Mouse (Mus musculus) ES-E14 (cell line): Measurements from ENCODE around the gene Tnpo1. TPM values are rescaled to one million over a fixed set of nuclear protein-coding genes. Genes with fewer than 3 reads are reported as not detected.

Source experiments
- DNase-seq: peaks from one replicate; pipeline ENCODE4 v3.0.0-alpha.2; 2013; ENCODE audit warnings: low read depth, low spot score
- H3K27ac ChIP-seq: 2 replicates; pipeline ENCODE4 v1.5.1; 2012; ENCODE audit warnings: low read depth, mild to moderate bottlenecking, low read length, moderate library complexity, mixed read lengths; ENCODE audit not compliant: poor library complexity, insufficient read depth, severe bottlenecking
- H3K36me3 ChIP-seq: 2 replicates; pipeline ENCODE4 v1.6.1; 2012; ENCODE audit warnings: mild to moderate bottlenecking, low read length, moderate library complexity, mixed read lengths; ENCODE audit not compliant: control insufficient read depth, poor library complexity, insufficient read depth, severe bottlenecking
- H3K4me1 ChIP-seq, 2 experiments: fragments of 150-350 bp in 1 of 2; sonication (generic) in 1 of 2; 2 replicates each; pipeline ENCODE4 v1.6.1; 2012; ENCODE audit warnings: low read length in 2 of 2, mild to moderate bottlenecking in 1 of 2, mixed read lengths in 1 of 2; ENCODE audit not compliant: control insufficient read depth in 2 of 2, insufficient read depth in 2 of 2, poor library complexity in 1 of 2
- H3K4me3 ChIP-seq, 2 experiments: fragments of 150-350 bp in 1 of 2; sonication (generic) in 1 of 2; 2 replicates each; pipeline ENCODE4 v1.5.1; 2012; ENCODE audit warnings: low read length in 2 of 2, low read depth in 1 of 2, mild to moderate bottlenecking in 1 of 2, mixed read lengths in 1 of 2; ENCODE audit not compliant: insufficient read depth in 1 of 2, poor library complexity in 1 of 2, severe bottlenecking in 1 of 2
- H3K9ac ChIP-seq: 2 replicates; pipeline ENCODE4 v1.6.1; 2012; ENCODE audit warnings: low read depth, mild to moderate bottlenecking, low read length, mixed read lengths; ENCODE audit not compliant: poor library complexity, insufficient read depth, severe bottlenecking
- H3K9me3 ChIP-seq: fragments of 150-350 bp; sonication (generic); 2 replicates; pipeline ENCODE4 v1.6.1; 2012; ENCODE audit warnings: low read depth, mild to moderate bottlenecking, low read length; ENCODE audit not compliant: control insufficient read depth, insufficient read depth
- CHD2 ChIP-seq: IDR thresholded peaks from 2 replicates; pipeline ENCODE4 v1.6.1; 2014; ENCODE audit warnings: mild to moderate bottlenecking, low read depth, low read length, inconsistent platforms
- HCFC1 ChIP-seq: IDR thresholded peaks from 2 replicates; pipeline ENCODE4 v1.6.1; 2012; ENCODE audit warnings: low read length, inconsistent platforms, borderline replicate concordance; ENCODE audit not compliant: insufficient read depth
- MAFK ChIP-seq: IDR thresholded peaks from 2 replicates; pipeline ENCODE4 v1.6.1; 2014; ENCODE audit warnings: mild to moderate bottlenecking, low read depth, low read length, inconsistent platforms; ENCODE audit not compliant: insufficient read depth
- ZC3H11A ChIP-seq: IDR thresholded peaks from 2 replicates; pipeline ENCODE4 v1.6.1; 2012; ENCODE audit warnings: low read depth, mild to moderate bottlenecking, inconsistent platforms, low read length, borderline replicate concordance
- ZNF384 ChIP-seq: IDR thresholded peaks from 2 replicates; pipeline ENCODE4 v1.6.1; 2012; ENCODE audit warnings: low read depth, low read length, inconsistent platforms
- in situ Hi-C, 2 experiments: fragments of 600-800 bp; cut with MboI; formaldehyde crosslinking; loops; one replicate each; pipeline ENCODE4 v1.15.1; 2025; ENCODE audit warnings: low sequenced_read_pairs in 2 of 2, inconsistent platforms in 1 of 2; ENCODE audit not compliant: unreplicated experiment in 2 of 2
- total RNA-seq: library from RNA; depleted of rRNA; stranded (reverse); fragments of 300-350 nt; gene quantifications from 2 replicates; pipeline ENCODE4 v1.2.3, GENCODE M21; 2012

Gene Tnpo1
- total RNA-seq, 1 experiment = 148 TPM

- Histone ChIP-seq H3K4me3 (no peak overlapping the region), H3K9ac (no peak overlapping the region), H3K4me1 (no peaks in the 10 kb centered on the region; a peak in 1 of 4 replicates), H3K9me3 (no peaks in the 10 kb centered on the region), H3K36me3 (no peaks in the 10 kb centered on the region), H3K27ac (no peak overlapping the region)
- DNase-seq = no peak
- in situ Hi-C loops = no loop called here
- TF ChIP-seq ZNF384 (no peak), ZC3H11A (no peak), MAFK (no peak), HCFC1 (no peak), CHD2 (no peak)
These were observed 40.4 kb upstream of the Tnpo1 start for GRCm38 (mm10) chr13:98966583-98966982.

GRCm38 (mm10) chr13:98963612-98964011, 37.4 kb upstream of the Tnpo1 start:
- Histone ChIP-seq H3K4me3 (no peak overlapping the region), H3K27ac (no peak overlapping the region), H3K9me3 (no peaks in the 10 kb centered on the region), H3K9ac (no peak overlapping the region), H3K36me3 (no peaks in the 10 kb centered on the region), H3K4me1 (no peaks in the 10 kb centered on the region)
- in situ Hi-C loops = no loop called here
- peak; percentile 64; the same call in 1 of the 2 replicates for TF ChIP-seq MAFK
- TF ChIP-seq HCFC1 = no peak
- no peak for TF ChIP-seq ZC3H11A
- no peak for DNase-seq

- Histone ChIP-seq H3K9me3 (no peaks in the 10 kb centered on the region), H3K36me3 (no peaks in the 10 kb centered on the region), H3K27ac (no peak overlapping the region), H3K4me1 (peaks cover 2 to 5% of the 10 kb centered on the region in 2 experiments; a peak in 1 of 4 replicates), H3K9ac (no peak overlapping the region), H3K4me3 (no peak overlapping the region)
- in situ Hi-C loops = no loop called here
- no peak for DNase-seq
- TF ChIP-seq CHD2 (no peak), ZNF384 (no peak)
These were observed 32.0 kb upstream of the Tnpo1 start for GRCm38 (mm10) chr13:98958177-98958576.

GRCm38 (mm10) chr13:98956209-98956608, 30.0 kb upstream of the Tnpo1 start:
- Histone ChIP-seq H3K36me3 (no peaks in the 10 kb centered on the region), H3K9ac (no peak overlapping the region), H3K4me3 (no peak overlapping the region), H3K27ac (no peak overlapping the region), H3K4me1 (peaks cover 2 to 5% of the 10 kb centered on the region in 2 experiments; a peak in 1 of 4 replicates), H3K9me3 (no peaks in the 10 kb centered on the region)
- no peak for DNase-seq
- TF ChIP-seq ZC3H11A = no peak
- no peak for TF ChIP-seq HCFC1
- no peak for TF ChIP-seq ZNF384
- no peak for TF ChIP-seq MAFK
- TF ChIP-seq CHD2 = no peak
- in situ Hi-C loops = no loop called here

GRCm38 (mm10) chr13:98955676-98956075, 29.5 kb upstream of the Tnpo1 start:
- H3K9ac ChIP-seq = no peak overlapping the region

More at GRCm38 (mm10) chr13:98955676-98956075, 29.5 kb upstream of the Tnpo1 start:
- no peaks in the 10 kb centered on the region for H3K36me3 ChIP-seq
- H3K27ac ChIP-seq = no peak overlapping the region
- no peak overlapping the region for H3K4me3 ChIP-seq
- peaks cover 2 to 5% of the 10 kb centered on the region in 2 experiments; a peak in 1 of 4 replicates for H3K4me1 ChIP-seq
- no peaks in the 10 kb centered on the region for H3K9me3 ChIP-seq
- no peak for DNase-seq
- TF ChIP-seq HCFC1 (no peak), ZNF384 (no peak)
- in situ Hi-C loops = no loop called here
